13 mouse cellular contexts compared by ENCODE assay signal in the genomic region with DNA sequence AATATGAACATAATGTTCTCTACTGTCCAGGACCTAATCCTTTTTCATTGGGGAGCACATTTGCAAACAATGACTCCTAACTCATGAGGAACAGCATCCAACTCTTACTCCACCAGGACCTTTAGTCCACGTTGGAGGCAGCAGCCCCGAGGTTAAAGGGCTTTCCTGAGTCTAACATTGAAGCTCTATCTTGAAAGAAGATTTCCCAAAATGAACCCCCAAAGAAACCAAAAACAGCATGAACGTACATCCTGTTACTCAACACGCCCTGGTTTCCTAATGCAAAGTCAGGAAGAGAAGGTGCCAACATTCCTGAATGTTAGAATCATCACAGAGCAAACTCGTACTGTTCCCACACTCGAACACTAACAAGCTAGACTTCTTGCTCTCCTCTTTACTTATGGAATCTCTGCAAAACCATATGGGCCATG.
A peak's percentile ranks its signal among the peaks of the same experiment; 100 is the strongest.
DNase-seq lines count a peak whose midpoint lies in the region.
"Had no signal": no experiment of that assay in that cellular context is flagged by ENCODE, and none has a peak within 500 bp of the region (broad histone marks: within the 10 kb centered on the region; RNA-seq: fewer than 3 reads in every experiment).

No protein-coding gene starts in this region.

- DNase-seq in adrenal gland, adult 2 months: peak; percentile 17
- DNase-seq in adrenal gland, adult 18-20 months (ENCODE audit: low spot score in 2 of 2): no peak
- peak; percentile 2 for DNase-seq in kidney, postnatal 14 days
- no peak for DNase-seq in kidney, postnatal 4 days
- peak; percentile 13 for DNase-seq in adrenal gland, postnatal 10 days
- peak; percentile 27 for DNase-seq in lung, postnatal 10 days
- DNase-seq in cerebellum, postnatal 10 days: no peak
- no peak for DNase-seq in frontal cortex, adult 2 months (ENCODE audit: extremely low spot score in 1 of 2, low spot score in 1 of 2)
- DNase-seq: cerebellum, postnatal 14 days; gastrocnemius, postnatal 36 days; liver, embryonic 13.5 days; midbrain, embryonic 14.5 days; right cerebral cortex, postnatal 25 days had no signal

Comparison
In these comparisons a context has a peak if more than half of its experiments do, and no peak if none do; other contexts are left out.
1. DNase-seq: peak in adrenal gland, adult 2 months (single experiment), kidney, postnatal 14 days (single experiment), adrenal gland, postnatal 10 days (single experiment) and lung, postnatal 10 days (single experiment); none in adrenal gland, adult 18-20 months (0 of 2), kidney, postnatal 4 days (0 of 2), cerebellum, postnatal 10 days (0 of 2) and frontal cortex, adult 2 months (0 of 2).